Comparison of ENCODE assay signal across 8 mouse cellular contexts in the genomic region with DNA sequence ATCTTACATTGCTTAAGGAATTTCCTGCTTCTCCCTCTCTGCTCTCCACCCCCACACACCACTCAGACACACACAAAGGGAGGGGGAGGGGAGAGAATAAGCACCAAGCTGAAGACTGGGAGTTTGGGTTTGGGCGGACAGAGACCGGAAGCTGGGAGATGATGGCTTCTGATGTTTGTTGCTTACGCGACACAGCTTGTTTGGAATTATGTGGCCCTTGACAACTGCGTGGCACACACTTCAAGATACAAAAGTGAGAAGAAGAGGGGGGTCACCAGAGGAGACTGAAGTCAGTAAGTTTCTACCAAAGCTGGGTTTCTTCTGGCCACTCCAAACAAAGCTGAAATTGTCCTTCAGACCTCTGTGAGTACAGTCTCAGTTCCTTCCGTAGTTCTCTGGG. TPM values are rescaled to one million over a fixed set of nuclear protein-coding genes. Genes with fewer than 3 reads are reported as not detected.
A peak's percentile ranks its signal among the peaks of the same experiment; 100 is the strongest.
DNase-seq lines count a peak whose midpoint lies in the region; ATAC-seq and TF ChIP-seq lines count a peak whose summit lies in the region.

A gene (plus strand): TSS at position 154 of the 400 bp plus-strand sequence.

- peaks cover 17% of the 10 kb centered on the region for H3K27me3 ChIP-seq in heart, embryonic 14.5 days (ENCODE audit: control insufficient read depth, insufficient read depth, low read length)
- no peaks in the 10 kb centered on the region for H3K27me3 ChIP-seq in thymus, adult 2 months (ENCODE audit: control insufficient read depth, insufficient read depth, low read length)

- DNase-seq in adrenal gland, postnatal 14 days = peak; percentile 27
- DNase-seq in adrenal gland, postnatal 25 days = no peak
- peak; percentile 16 for DNase-seq in embryo, embryonic 9.5 days (ENCODE audit: extremely low spot score)
- peak; percentile 50 for DNase-seq in kidney, postnatal 14 days
- peak; percentile 36 for DNase-seq in thymus, adult 2 months
- DNase-seq in right cerebral cortex, postnatal 14 days = no peak

- TF ChIP-seq POLR2A in thymus, adult 2 months (IDR thresholded peaks at IDR 0.05; ENCODE audit: control insufficient read depth, extremely low read depth, insufficient read depth, low read length, poor library complexity) = no peak

- WGBS in heart, embryonic 14.5 days = 35% methylated on average over 6 of the region's 6 CpGs
- 6% methylated on average over 5 of the region's 6 CpGs for WGBS in macrophage (ENCODE audit: missing documents)
- WGBS in thymus, adult 2 months = 9% methylated on average over 6 of the region's 6 CpGs

- no peak for TF ChIP-seq CTCF in thymus, adult 2 months (IDR thresholded peaks at IDR 0.05; ENCODE audit: borderline replicate concordance, control insufficient read depth, extremely low read depth, insufficient read depth, low read length, poor library complexity)

- no peak for ATAC-seq in heart, embryonic 14.5 days (ENCODE audit: insufficient number of reproducible peaks, insufficient read depth, low FRiP score, low read depth)

- H3K79me2 ChIP-seq in macrophage (ENCODE audit: inconsistent target) = no peaks in the 10 kb centered on the region

- no peaks in the 10 kb centered on the region for H3K36me3 ChIP-seq in heart, embryonic 14.5 days (ENCODE audit: control insufficient read depth, insufficient read depth, low read length)
- H3K36me3 ChIP-seq in macrophage (ENCODE audit: inconsistent target) = no peaks in the 10 kb centered on the region
- no peaks in the 10 kb centered on the region for H3K36me3 ChIP-seq in thymus, adult 2 months (ENCODE audit: control insufficient read depth, insufficient read depth, low read length)

- peak within 1 kb of the TSS; percentile 42 for H3K9ac ChIP-seq in heart, embryonic 14.5 days (ENCODE audit: low read length)

- peak within 1 kb of the TSS; percentile 41 to 59 for H3K4me3 ChIP-seq in heart, embryonic 14.5 days (ENCODE audit: control insufficient read depth in 1 of 2, insufficient read depth in 1 of 2, low read depth in 1 of 2, low read length in 2 of 2)
- peak within 1 kb of the TSS; percentile 4; the same call in 1 of the 2 replicates for H3K4me3 ChIP-seq in macrophage (ENCODE audit: inconsistent target)
- peak within 1 kb of the TSS; percentile 39 for H3K4me3 ChIP-seq in thymus, adult 2 months (ENCODE audit: control insufficient read depth, insufficient read depth, low read length)

- peaks cover 3 to 5% of the 10 kb centered on the region in 2 experiments; a peak in 1 of 4 replicates for H3K4me1 ChIP-seq in heart, embryonic 14.5 days (ENCODE audit: control insufficient read depth in 2 of 2, insufficient read depth in 2 of 2, low read length in 2 of 2)
- H3K4me1 ChIP-seq in thymus, adult 2 months (replicated peaks; ENCODE audit: control insufficient read depth, insufficient read depth, low read length) = peaks cover 16% of the 10 kb centered on the region

- H3K9me3 ChIP-seq in heart, embryonic 14.5 days (ENCODE audit: control insufficient read depth, low read length) = no peaks in the 10 kb centered on the region

- peak within 1 kb of the TSS; percentile 70 for H3K4me2 ChIP-seq in heart, embryonic 14.5 days (ENCODE audit: low read length)

- peak within 1 kb of the TSS in 1 of 2 experiments; percentile 37; a peak in 1 of 4 replicates for H3K27ac ChIP-seq in heart, embryonic 14.5 days (replicated peaks in 1 of 2; ENCODE audit: control insufficient read depth in 1 of 2, insufficient read depth in 1 of 2, low read depth in 2 of 2, low read length in 2 of 2)
- no peak within 1 kb of the TSS for H3K27ac ChIP-seq in macrophage
- H3K27ac ChIP-seq in thymus, adult 2 months (ENCODE audit: control insufficient read depth, insufficient read depth, low read length) = peak within 1 kb of the TSS; percentile 20; the same call in 1 of the 2 replicates

RNA-seq across cellular contexts. Expression of the gene that starts here (rescaled TPM):
- total RNA-seq in adrenal gland, postnatal 14 days (2021) = 3.6 and 4.4 TPM in 2 replicates
- total RNA-seq in adrenal gland, postnatal 25 days (2021) = 0.95 and 1.4 TPM in 2 replicates
- 2.6 and 3.9 TPM in 2 replicates for polyA plus RNA-seq in heart, embryonic 14.5 days (2014; fragmentation: Nextera tagmentation; extraction: Ambion mirVana)
- total RNA-seq in macrophage (2018; cell fraction: chromatin; rRNA removed) = 10 to 100 TPM in 2 of 26 experiments, 1 to 10 TPM in 24; 1.7 to 21.7 (median 4.6) TPM
- 1 to 10 TPM; 1.3 to 4.6 (median 2.1) TPM for total RNA-seq in macrophage (2018; cell fraction: cytosol; rRNA removed)
- 10 to 100 TPM in 5 of 26 experiments, 1 to 10 TPM in 21; 2.7 to 12.5 (median 5.9) TPM for total RNA-seq in macrophage (2018; cell fraction: nucleus; rRNA removed)
- 2.2 to 2.9 TPM (median 2.9 TPM) in 3 replicates for polyA plus RNA-seq in macrophage (2018)
- polyA plus RNA-seq in thymus, adult 2 months (2012; rRNA removed) = 5.5 and 7.3 TPM in 2 replicates

Comparison
In these comparisons a context has a peak if more than half of its experiments do, and no peak if none do; other contexts are left out.
1. DNase-seq: peak in adrenal gland, postnatal 14 days (single experiment), embryo, embryonic 9.5 days (single experiment), kidney, postnatal 14 days (single experiment) and thymus, adult 2 months (single experiment); none in adrenal gland, postnatal 25 days (single experiment) and right cerebral cortex, postnatal 14 days (single experiment).
2. Peak in every context shown above with its lines, with median percentiles within 50 percentile points of each other: H3K4me3 ChIP-seq.